Mouse (Mus musculus) adrenal gland, adult 18-20 months (tissue): ENCODE measurements around the gene Tbccd1. TPM values are rescaled to one million over a fixed set of nuclear protein-coding genes. Genes with fewer than 3 reads are reported as not detected.
"Not testable (repeated sequence)": the region's sequence is repeated elsewhere in the genome, so short reads cannot be mapped to it uniquely, and the experiment has no call there.

ENCODE experiments used
- DNase-seq, 2 experiments: peaks; one replicate each; pipeline ENCODE4 v3.0.0; 2021 to 2022; ENCODE audit warnings: low spot score in 2 of 2
- total RNA-seq, 2 experiments: library from RNA; stranded (reverse); gene quantifications; 1 replicate in 1 of 2; 2 replicates in 1 of 2; pipeline ENCODE4 v1.2.3; 2021

Gene Tbccd1
- total RNA-seq, 2 experiments from 2014 or later = 13.8 TPM

GRCm38 (mm10) chr16:22791235-22791634 is 66.2 kb downstream of the Tbccd1 start:
- no peak for DNase-seq

- no peak for DNase-seq
Observed at GRCm38 (mm10) chr16:22789908-22790367, 67.5 kb downstream of the Tbccd1 start.

GRCm38 (mm10) chr16:22782686-22783085 is 74.8 kb downstream of the Tbccd1 start:
- DNase-seq = no peak

- no peak for DNase-seq
Observed at GRCm38 (mm10) chr16:22779228-22779835, 78.1 kb downstream of the Tbccd1 start.

- not testable (repeated sequence) for DNase-seq
Observed at GRCm38 (mm10) chr16:22778296-22778695, 79.2 kb downstream of the Tbccd1 start.

GRCm38 (mm10) chr16:22775471-22775985 is 81.9 kb downstream of the Tbccd1 start:
- no peak for DNase-seq

- no peak for DNase-seq
Observed at GRCm38 (mm10) chr16:22768661-22769060, 88.8 kb downstream of the Tbccd1 start.

GRCm38 (mm10) chr16:22767405-22767804 is 90.1 kb downstream of the Tbccd1 start:
- DNase-seq = no peak

- no peak for DNase-seq
Observed at GRCm38 (mm10) chr16:22766738-22767211, 90.7 kb downstream of the Tbccd1 start.

- DNase-seq = no peak
Observed at GRCm38 (mm10) chr16:22765531-22765930, 91.9 kb downstream of the Tbccd1 start.

Other genes starting within 250 kb of the Tbccd1 start
- 1 to 10 TPM; 2.4 to 3.1 TPM for gene Dgkg, start 200.4 kb downstream of the Tbccd1 start, total RNA-seq
- gene Crygs, start 46.1 kb downstream of the Tbccd1 start, total RNA-seq = not detected
- 10 to 100 TPM; 60.8 to 72.1 TPM for gene Dnajb11, start 176 bp upstream of the Tbccd1 start, total RNA-seq
- gene Ahsg, start 33.6 kb upstream of the Tbccd1 start, total RNA-seq = 1 to 10 TPM; 5.0 to 8.3 TPM
- gene Fetub, start 60.7 kb upstream of the Tbccd1 start, total RNA-seq = 10 to 100 TPM in 1 of 2 experiments, 1 to 10 TPM in 1; 1.6 to 78.1 TPM
- gene Hrg, start 93.4 kb upstream of the Tbccd1 start, total RNA-seq = 1 to 10 TPM in 1 of 2 experiments, not detected in 1; 1.2 TPM
- 10 to 100 TPM; 11.9 to 31.8 TPM for gene Kng2, start 171.8 kb upstream of the Tbccd1 start, total RNA-seq
- gene Kng1, start 200.2 kb upstream of the Tbccd1 start, total RNA-seq = 1 to 10 TPM in 1 of 2 experiments, under 1 TPM in 1; 0.60 to 1.1 TPM
- gene Eif4a2, start 249.8 kb upstream of the Tbccd1 start, total RNA-seq = 100 to 1,000 TPM; 551 to 581 TPM